Mouse (Mus musculus): Measurements from ENCODE around the gene Ifitm6. TPM values are rescaled to one million over a fixed set of nuclear protein-coding genes. Genes with fewer than 3 reads are reported as not detected.
"Not testable (repeated sequence)": the region's sequence is repeated elsewhere in the genome, so short reads cannot be mapped to it uniquely, and the experiment has no call there.

Ifitm6 gene
- total and polyA plus RNA-seq, 3 experiments = 0.36 to 5.1 (median 1.0) TPM

- intact Hi-C loops (cut with DNase I) = no loop called here
- Histone ChIP-seq H3K27me3 (ENCODE audit: control insufficient read depth, insufficient read depth, low read length) (no peaks in the 10 kb centered on the region), H3K9ac (ENCODE audit: low read depth, low read length) (no peak overlapping the region), H3K79me2 (replicated peaks; ENCODE audit: control insufficient read depth, insufficient read depth, low read length) (no peaks in the 10 kb centered on the region), H3K4me1 (ENCODE audit: control insufficient read depth, insufficient read depth, low read length) (no peaks in the 10 kb centered on the region), H3K36me3 (ENCODE audit: control insufficient read depth, insufficient read depth, low read length) (no peaks in the 10 kb centered on the region), H3K27ac (no peak overlapping the region), H3K4me3 (no peak overlapping the region)
- WGBS = 64% methylated on average over 5 of the region's 5 CpGs
- no peak for DNase-seq
- TF ChIP-seq POLR2A (IDR thresholded peaks at IDR 0.05; ENCODE audit: insufficient read depth, low read depth, low read length) = no peak
- TF ChIP-seq CTCF (IDR thresholded peaks at IDR 0.05) = no peak
- TF ChIP-seq EP300 (IDR thresholded peaks at IDR 0.05; ENCODE audit: insufficient read depth, low read depth, low read length) = no peak
These were observed 27.1 kb downstream of the Ifitm6 start for GRCm38 (mm10) chr7:140990622-140991021.

DNA sequence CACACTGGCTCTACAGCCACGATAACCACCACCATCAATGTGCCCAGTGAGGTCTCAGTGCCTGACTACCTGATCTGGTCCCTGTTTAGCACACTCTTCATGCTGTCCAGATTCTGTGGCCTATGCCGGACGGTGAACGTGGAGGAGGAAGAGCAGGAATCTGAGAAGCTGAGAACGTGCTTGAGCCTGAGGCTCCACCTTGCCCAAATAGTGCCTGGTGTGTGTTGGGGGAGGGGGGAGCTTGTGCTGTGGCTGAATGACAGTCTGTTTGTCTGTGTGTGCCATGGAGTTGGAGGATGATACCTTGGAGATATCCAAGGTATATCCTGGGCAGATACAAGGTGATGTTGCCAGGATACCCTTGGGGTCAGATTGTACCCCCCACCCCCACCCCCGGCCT, 27.5 kb downstream of the Ifitm6 start:
- WGBS = 60% methylated on average over 6 of the region's 6 CpGs
- H3K4me3 ChIP-seq = no peak overlapping the region
- TF ChIP-seq EP300 (IDR thresholded peaks at IDR 0.05; ENCODE audit: insufficient read depth, low read depth, low read length) = no peak
- TF ChIP-seq POLR2A (IDR thresholded peaks at IDR 0.05; ENCODE audit: insufficient read depth, low read depth, low read length) = no peak
- no peak for TF ChIP-seq CTCF (IDR thresholded peaks at IDR 0.05)
- no peaks in the 10 kb centered on the region for H3K79me2 ChIP-seq (replicated peaks; ENCODE audit: control insufficient read depth, insufficient read depth, low read length)
- no peaks in the 10 kb centered on the region for H3K36me3 ChIP-seq (ENCODE audit: control insufficient read depth, insufficient read depth, low read length)
- H3K27me3 ChIP-seq (ENCODE audit: control insufficient read depth, insufficient read depth, low read length) = no peaks in the 10 kb centered on the region
- no peak for DNase-seq
- H3K4me1 ChIP-seq (ENCODE audit: control insufficient read depth, insufficient read depth, low read length) = no peaks in the 10 kb centered on the region
- H3K27ac ChIP-seq = no peak overlapping the region
- intact Hi-C loops (cut with DNase I) = no loop called here
- H3K9ac ChIP-seq (ENCODE audit: low read depth, low read length) = no peak overlapping the region

DNA sequence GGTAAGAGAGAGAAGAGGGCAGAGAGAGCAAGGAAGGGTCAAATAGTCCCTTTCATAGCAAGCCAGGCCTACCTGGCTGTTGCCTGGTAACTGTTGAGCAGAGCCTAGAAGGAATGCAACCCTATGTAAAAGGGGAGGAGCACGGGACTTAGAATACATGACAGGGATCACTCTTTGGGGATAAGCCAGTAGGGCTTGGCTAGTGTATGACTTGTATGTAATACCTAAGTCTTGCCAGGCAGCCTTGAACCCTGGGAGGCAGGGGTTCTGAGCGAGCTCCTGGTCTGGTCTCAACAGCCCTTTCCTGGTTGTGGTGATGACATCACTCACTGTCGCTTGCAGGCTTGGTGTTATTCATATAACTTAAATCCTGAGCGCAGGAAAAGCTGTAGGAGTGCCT, 28.7 kb downstream of the Ifitm6 start:
- H3K79me2 ChIP-seq (replicated peaks; ENCODE audit: control insufficient read depth, insufficient read depth, low read length) = no peaks in the 10 kb centered on the region
- TF ChIP-seq CTCF (IDR thresholded peaks at IDR 0.05) = no peak
- no peak for TF ChIP-seq EP300 (IDR thresholded peaks at IDR 0.05; ENCODE audit: insufficient read depth, low read depth, low read length)
- no peak for TF ChIP-seq POLR2A (IDR thresholded peaks at IDR 0.05; ENCODE audit: insufficient read depth, low read depth, low read length)
- H3K36me3 ChIP-seq (ENCODE audit: control insufficient read depth, insufficient read depth, low read length) = no peaks in the 10 kb centered on the region
- no peak overlapping the region for H3K9ac ChIP-seq (ENCODE audit: low read depth, low read length)
- no peak for DNase-seq
- no peak overlapping the region for H3K27ac ChIP-seq
- intact Hi-C loops (cut with DNase I) = no loop called here
- H3K27me3 ChIP-seq (ENCODE audit: control insufficient read depth, insufficient read depth, low read length) = no peaks in the 10 kb centered on the region
- H3K4me1 ChIP-seq (ENCODE audit: control insufficient read depth, insufficient read depth, low read length) = no peaks in the 10 kb centered on the region
- WGBS = 68% methylated on average over 4 of the region's 4 CpGs
- H3K4me3 ChIP-seq = no peak overlapping the region

DNA sequence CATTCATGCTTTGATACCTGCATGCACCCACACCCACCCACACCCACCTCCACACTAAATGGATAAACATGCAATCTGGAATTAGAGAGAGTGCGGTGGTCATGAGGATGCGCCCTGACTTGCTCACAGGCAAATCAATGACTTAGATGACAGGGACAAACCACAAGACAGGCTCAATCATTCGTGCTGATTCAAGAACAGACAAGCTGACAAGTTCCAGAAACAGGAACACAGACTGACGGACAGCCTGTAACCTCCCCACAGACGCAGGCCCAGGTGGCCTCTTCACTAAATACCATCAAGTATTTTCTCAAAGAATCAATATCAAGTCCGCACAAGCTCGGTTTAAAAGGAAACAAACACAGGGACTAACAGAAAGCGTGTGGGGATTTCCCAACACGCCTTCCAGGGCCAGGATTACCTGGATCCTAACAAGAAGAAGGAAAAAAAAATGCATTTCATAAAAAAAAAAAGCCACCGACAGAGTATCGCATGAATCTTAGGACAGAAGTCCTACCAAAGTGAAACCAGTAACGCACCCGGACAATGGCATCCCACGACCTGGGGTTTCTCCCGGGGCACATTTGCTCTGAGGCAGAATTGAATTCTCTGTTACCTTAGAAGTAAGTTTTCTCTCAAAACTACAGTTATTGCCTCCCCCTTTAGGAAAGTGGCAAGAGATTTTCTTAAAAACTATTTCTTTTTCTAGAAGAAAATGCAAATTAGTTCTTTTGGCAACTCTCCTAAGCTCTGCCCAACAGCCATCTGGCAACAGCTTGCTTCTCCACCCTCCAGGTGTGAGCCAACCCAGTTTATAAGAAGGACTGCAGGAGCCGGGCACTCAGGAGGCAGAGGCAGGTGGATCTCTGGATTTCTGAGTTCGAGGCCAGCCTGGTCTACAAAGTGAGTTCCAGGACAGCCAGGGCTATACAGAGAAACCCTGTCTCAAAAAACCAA, 30.3 kb downstream of the Ifitm6 start:
- Histone ChIP-seq H3K27ac (no peak overlapping the region), H3K27me3 (ENCODE audit: control insufficient read depth, insufficient read depth, low read length) (no peaks in the 10 kb centered on the region), H3K79me2 (replicated peaks; ENCODE audit: control insufficient read depth, insufficient read depth, low read length) (no peaks in the 10 kb centered on the region), H3K36me3 (ENCODE audit: control insufficient read depth, insufficient read depth, low read length) (no peaks in the 10 kb centered on the region), H3K9ac (ENCODE audit: low read depth, low read length) (no peak overlapping the region), H3K4me1 (ENCODE audit: control insufficient read depth, insufficient read depth, low read length) (no peaks in the 10 kb centered on the region), H3K4me3 (no peak overlapping the region)
- no peak for DNase-seq
- WGBS = 82% methylated on average over 17 of the region's 17 CpGs
- TF ChIP-seq EP300 (IDR thresholded peaks at IDR 0.05; ENCODE audit: insufficient read depth, low read depth, low read length) (no peak), POLR2A (IDR thresholded peaks at IDR 0.05; ENCODE audit: insufficient read depth, low read depth, low read length) (no peak)
- intact Hi-C loops (cut with DNase I) = no loop called here

GRCm38 (mm10) chr7:140982971-140983370, 34.8 kb downstream of the Ifitm6 start:
- Histone ChIP-seq H3K79me2 (replicated peaks; ENCODE audit: control insufficient read depth, insufficient read depth, low read length) (no peaks in the 10 kb centered on the region), H3K36me3 (ENCODE audit: control insufficient read depth, insufficient read depth, low read length) (no peaks in the 10 kb centered on the region), H3K9ac (ENCODE audit: low read depth, low read length) (no peak overlapping the region), H3K27ac (no peak overlapping the region), H3K27me3 (ENCODE audit: control insufficient read depth, insufficient read depth, low read length) (no peaks in the 10 kb centered on the region), H3K4me1 (ENCODE audit: control insufficient read depth, insufficient read depth, low read length) (no peaks in the 10 kb centered on the region), H3K4me3 (no peak overlapping the region)
- intact Hi-C loops (cut with DNase I) = no loop called here
- TF ChIP-seq CTCF (IDR thresholded peaks at IDR 0.05) = no peak
- TF ChIP-seq EP300 (IDR thresholded peaks at IDR 0.05; ENCODE audit: insufficient read depth, low read depth, low read length) = no peak
- TF ChIP-seq POLR2A (IDR thresholded peaks at IDR 0.05; ENCODE audit: insufficient read depth, low read depth, low read length) = no peak
- DNase-seq = no peak
- WGBS = 64% methylated on average over 7 of the region's 7 CpGs

DNA sequence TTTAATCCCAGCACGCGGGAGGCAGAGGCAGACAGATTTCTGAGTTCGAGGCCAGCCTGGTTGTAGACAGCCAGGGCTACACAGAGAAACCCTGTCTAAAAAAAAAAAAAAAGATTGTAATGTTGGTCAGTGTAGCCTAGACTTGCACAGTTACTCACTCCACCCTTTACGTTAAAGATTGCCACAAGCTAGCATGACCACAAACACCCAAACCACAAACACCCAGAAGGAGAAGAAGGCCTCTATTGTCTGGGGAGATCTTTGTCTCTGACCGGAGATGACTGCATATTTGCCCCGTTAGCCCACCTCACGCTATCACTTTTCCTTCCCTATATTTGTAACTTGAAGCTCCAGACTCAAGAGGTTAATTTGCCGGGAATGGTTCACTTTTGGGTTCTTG, 36.0 kb downstream of the Ifitm6 start:
- Histone ChIP-seq H3K27me3 (ENCODE audit: control insufficient read depth, insufficient read depth, low read length) (no peaks in the 10 kb centered on the region), H3K36me3 (ENCODE audit: control insufficient read depth, insufficient read depth, low read length) (no peaks in the 10 kb centered on the region), H3K27ac (no peak overlapping the region), H3K4me1 (ENCODE audit: control insufficient read depth, insufficient read depth, low read length) (no peaks in the 10 kb centered on the region), H3K9ac (ENCODE audit: low read depth, low read length) (no peak overlapping the region), H3K4me3 (no peak overlapping the region), H3K79me2 (replicated peaks; ENCODE audit: control insufficient read depth, insufficient read depth, low read length) (no peaks in the 10 kb centered on the region)
- DNase-seq = no peak
- TF ChIP-seq POLR2A (IDR thresholded peaks at IDR 0.05; ENCODE audit: insufficient read depth, low read depth, low read length) (no peak), CTCF (IDR thresholded peaks at IDR 0.05) (no peak), EP300 (IDR thresholded peaks at IDR 0.05; ENCODE audit: insufficient read depth, low read depth, low read length) (no peak)
- intact Hi-C loops (cut with DNase I) = no loop called here
- WGBS = 80% methylated on average over 8 of the region's 8 CpGs

DNA sequence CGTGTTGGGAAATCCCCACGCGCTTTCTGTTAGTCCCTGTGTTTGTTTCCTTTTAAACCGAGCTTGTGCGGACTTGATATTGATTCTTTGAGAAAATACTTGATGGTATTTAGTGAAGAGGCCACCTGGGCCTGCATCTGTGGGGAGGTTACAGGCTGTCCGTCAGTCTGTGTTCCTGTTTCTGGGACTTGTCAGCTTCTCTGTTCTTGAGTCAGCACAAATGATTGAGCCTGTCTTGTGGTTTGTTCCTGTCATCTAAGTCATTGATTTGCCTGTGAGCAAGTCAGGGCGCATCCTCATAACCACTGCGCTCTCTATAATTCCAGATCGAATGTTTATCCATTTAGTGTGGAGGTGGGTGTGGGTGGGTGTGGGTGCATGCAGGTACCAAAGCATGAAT, 41.0 kb downstream of the Ifitm6 start:
- 91% methylated on average over 9 of the region's 9 CpGs for WGBS
- H3K79me2 ChIP-seq (replicated peaks; ENCODE audit: control insufficient read depth, insufficient read depth, low read length); H3K4me3 ChIP-seq; DNase-seq; H3K9ac ChIP-seq (ENCODE audit: low read depth, low read length); intact Hi-C loops (cut with DNase I); H3K4me1 ChIP-seq (ENCODE audit: control insufficient read depth, insufficient read depth, low read length); H3K27me3 ChIP-seq (ENCODE audit: control insufficient read depth, insufficient read depth, low read length); H3K36me3 ChIP-seq (ENCODE audit: control insufficient read depth, insufficient read depth, low read length); H3K27ac ChIP-seq: not testable (repeated sequence)

All from heart, adult 2 months (tissue).